Mouse (Mus musculus) cerebellum, postnatal 4 days (tissue): ENCODE results near the gene Cwc22.

Source experiments
- DNase-seq, 2 experiments: peaks; one replicate each; pipeline ENCODE4 v3.0.0; 2022; ENCODE audit warnings: low spot score in 2 of 2, mixed read lengths in 1 of 2

The Cwc22 gene

GRCm38 (mm10) chr2:77875516-77875915 lies 70.7 kb downstream of the Cwc22 start:
- DNase-seq: no peak

GRCm38 (mm10) chr2:77874678-77875077 lies 71.5 kb downstream of the Cwc22 start:
- no peak for DNase-seq

DNA sequence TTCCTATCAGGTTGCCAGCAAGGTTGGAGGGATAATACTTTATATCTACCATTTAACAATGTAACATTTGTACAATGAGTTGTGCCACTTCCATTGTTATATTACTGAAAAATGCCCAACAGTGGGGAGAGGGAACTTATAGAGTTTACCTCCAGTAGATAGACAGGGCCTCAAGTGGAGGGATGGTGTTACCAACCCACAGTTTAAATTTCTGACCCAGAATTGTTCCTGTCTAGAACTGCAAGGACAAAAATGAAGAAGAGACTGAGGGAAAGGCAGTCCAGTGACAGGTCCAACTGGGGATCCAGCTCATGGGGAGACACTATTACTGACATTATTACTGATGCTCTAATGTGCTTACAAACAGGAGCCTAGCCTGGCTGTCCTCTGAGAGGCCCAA lies 72.4 kb downstream of the Cwc22 start:
- DNase-seq: no peak

GRCm38 (mm10) chr2:77872676-77873075 lies 73.5 kb downstream of the Cwc22 start:
- DNase-seq: no peak

GRCm38 (mm10) chr2:77871146-77871545 lies 75.0 kb downstream of the Cwc22 start:
- no peak for DNase-seq

DNA sequence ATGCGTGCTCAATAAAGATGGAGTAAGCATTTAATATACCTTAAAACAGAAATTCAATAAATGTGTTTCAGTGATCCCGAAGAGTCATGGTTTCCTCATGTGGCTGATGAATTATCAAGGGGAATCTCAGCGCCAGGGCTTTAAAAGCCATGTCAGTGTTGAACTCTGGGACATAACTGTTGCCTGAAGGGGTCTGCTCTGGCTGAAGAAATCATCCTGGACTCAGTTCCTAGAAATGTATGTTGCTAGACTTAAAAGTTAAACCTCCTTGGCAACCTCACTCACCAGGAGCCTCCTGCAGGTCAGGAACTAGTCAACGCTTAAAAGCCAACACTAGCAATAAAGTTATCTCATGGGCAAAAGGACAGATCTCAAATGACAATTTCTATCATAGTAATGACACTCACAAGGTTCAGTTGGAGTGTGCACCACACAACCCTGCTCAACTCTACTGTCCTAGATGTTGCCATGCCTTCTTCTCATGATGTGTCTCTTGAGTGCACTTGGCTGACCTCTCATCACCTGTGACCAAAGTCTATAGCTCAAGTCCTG lies 76.4 kb downstream of the Cwc22 start:
- DNase-seq: no peak

DNA sequence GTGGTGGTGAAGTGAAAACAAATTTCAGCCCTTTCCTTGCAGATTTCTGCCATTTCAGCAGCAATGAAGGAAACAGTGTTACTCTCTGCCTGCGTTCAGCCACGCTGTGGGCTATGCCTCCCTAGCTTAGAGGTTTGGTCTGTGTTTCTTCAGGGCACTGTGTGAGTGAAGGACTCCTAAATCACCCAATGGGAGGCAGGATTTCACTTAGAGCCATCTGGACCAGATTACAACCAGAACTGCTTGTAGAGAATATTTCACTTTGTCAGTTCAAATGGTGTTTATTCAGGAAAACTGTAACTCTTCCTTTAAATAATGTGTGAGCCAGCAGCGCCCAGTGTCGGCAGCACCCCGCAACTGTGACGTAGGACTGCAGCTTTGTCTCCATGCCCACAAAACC lies 82.2 kb downstream of the Cwc22 start:
- DNase-seq: no peak

- no peak for DNase-seq
These were observed 82.7 kb downstream of the Cwc22 start for GRCm38 (mm10) chr2:77863522-77863921.

DNA sequence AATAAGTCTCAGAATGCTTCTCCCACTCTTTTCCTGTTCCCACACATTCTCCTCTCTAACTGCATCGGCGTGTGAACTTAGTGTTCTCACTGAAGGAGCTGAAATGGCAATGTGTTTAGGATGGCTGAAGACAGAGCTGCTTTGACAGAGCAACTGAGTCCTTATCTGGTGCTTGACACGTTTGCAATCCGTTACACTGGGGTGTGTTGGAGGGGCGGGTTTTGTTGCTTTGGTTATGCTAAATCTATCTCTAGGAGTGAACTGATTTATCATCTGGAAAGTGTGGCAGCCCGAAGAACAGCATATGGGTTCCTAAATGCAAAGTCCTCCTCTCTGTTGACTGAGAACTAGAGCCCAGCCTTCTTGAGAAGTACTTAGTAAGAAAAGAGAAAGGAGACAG lies 104.7 kb downstream of the Cwc22 start:
- no peak for DNase-seq

DNA sequence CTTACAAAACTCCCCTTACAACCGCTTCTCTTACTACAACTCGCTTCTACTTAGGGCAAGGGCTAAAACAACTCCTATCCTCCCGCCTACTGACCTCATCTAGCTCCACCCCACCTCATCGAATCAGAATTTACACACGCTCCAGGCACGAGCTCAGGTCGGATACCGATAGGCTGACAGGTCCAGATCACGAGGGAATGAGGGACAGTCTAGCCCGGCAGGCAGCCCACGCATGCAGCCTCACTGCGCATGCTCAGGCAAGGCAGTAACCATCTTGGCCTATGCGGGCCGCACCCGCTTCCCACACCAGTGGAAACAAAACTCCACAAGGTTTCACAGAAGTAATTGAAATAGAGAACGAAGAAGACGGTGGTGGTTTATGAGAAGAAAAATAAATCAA lies 106.6 kb downstream of the Cwc22 start:
- DNase-seq: no peak

DNA sequence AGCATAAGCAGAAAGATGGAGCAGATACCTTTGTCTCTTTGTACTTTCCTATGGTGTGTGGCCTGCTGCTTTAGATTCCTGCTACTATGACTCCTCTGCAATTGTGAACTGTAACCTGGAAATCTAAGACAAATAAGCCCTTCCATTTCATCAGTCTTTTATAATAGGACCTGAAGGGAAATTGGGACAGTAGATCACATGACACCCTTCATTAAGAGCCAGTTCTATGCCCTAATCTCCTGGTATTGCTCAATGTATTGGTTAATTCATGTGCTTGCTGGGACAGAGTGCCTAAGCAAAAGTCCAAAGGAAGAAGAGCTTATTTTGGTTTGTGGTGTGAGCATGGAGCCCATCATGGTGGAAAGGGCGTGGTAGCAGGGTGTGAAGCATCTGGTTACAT lies 107.5 kb downstream of the Cwc22 start:
- DNase-seq: no peak

DNA sequence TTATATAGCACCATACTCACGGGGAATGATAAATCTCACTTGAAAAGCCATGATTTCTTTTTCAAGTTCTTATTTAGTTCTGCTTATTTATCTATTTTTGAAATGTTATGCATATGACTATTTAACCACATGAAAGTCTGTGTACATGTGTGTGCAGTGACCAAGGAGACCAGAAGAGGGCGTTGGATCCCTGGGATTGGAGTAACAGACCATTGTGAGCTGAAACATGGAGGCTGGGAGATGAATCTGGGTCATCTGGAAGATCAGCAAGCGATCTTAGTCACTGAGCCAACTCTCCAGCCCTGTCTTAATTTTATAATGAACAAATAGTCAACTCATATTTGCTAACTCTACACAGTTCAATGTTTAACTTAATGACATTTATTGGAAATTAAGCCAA lies 110.4 kb downstream of the Cwc22 start:
- no peak for DNase-seq
